Comparison of ENCODE assay signal across 30 mouse cellular contexts in the genomic region with DNA sequence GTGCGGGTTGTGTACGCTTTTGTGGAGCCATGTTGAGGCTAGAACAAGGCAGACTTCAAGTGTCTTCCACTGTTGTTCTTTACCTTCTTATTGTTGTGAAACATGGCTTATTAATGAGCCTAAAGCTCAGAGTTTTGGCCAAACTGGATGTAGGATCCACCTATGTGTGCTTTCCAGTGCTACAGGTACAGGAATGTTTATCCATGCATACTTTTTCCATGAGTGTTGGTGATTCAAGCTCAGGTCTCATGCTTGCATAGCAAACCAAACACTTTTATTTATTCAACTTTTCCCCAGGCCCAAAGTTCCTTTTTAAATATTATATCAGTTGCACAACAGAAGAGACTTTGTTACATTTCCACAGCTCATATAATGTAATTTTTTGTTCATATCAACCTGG. TPM values are rescaled to one million over a fixed set of nuclear protein-coding genes. Genes with fewer than 3 reads are reported as not detected.
"Had no signal": no experiment of that assay in that cellular context is flagged by ENCODE, and none has a peak within 500 bp of the region (broad histone marks: within the 10 kb centered on the region; RNA-seq: fewer than 3 reads in every experiment).

No protein-coding gene starts in this region.

- DNase-seq: cerebellum, adult 18-20 months; cerebellum, adult 2 months; cerebellum, adult 8-10 months; cerebellum, adult 9-10 months; cerebellum, adult 9-11 months; cerebellum, postnatal 10 days; cerebellum, postnatal 14 days; cerebellum, postnatal 25 days; cerebellum, postnatal 36 days; embryo, embryonic 11 days; forebrain, postnatal 0 days; gastrocnemius, adult 2 months; gastrocnemius, postnatal 10 days; gastrocnemius, postnatal 14 days; gastrocnemius, postnatal 25 days; gastrocnemius, postnatal 36 days; heart, adult 18-20 months had no signal

- H3K9me3 ChIP-seq: embryonic facial prominence, embryonic 10.5 days; embryonic facial prominence, embryonic 12.5 days; embryonic facial prominence, embryonic 13.5 days; embryonic facial prominence, embryonic 15.5 days; forebrain, embryonic 10.5 days; forebrain, embryonic 12.5 days; forebrain, embryonic 13.5 days; forebrain, embryonic 15.5 days had no signal

- H3K4me3 ChIP-seq: embryonic facial prominence, embryonic 10.5 days; embryonic facial prominence, embryonic 12.5 days; embryonic facial prominence, embryonic 13.5 days; embryonic facial prominence, embryonic 15.5 days; erythroblast, embryonic 14.5 days; forebrain, embryonic 10.5 days; forebrain, embryonic 12.5 days; forebrain, embryonic 13.5 days; forebrain, embryonic 15.5 days; gastrocnemius, adult 2 months had no signal

- H3K4me1 ChIP-seq: embryonic facial prominence, embryonic 10.5 days; embryonic facial prominence, embryonic 12.5 days; embryonic facial prominence, embryonic 13.5 days; embryonic facial prominence, embryonic 15.5 days; forebrain, embryonic 10.5 days; forebrain, embryonic 12.5 days; forebrain, embryonic 13.5 days; forebrain, embryonic 15.5 days had no signal

- H3K4me2 ChIP-seq: embryonic facial prominence, embryonic 12.5 days; embryonic facial prominence, embryonic 13.5 days; embryonic facial prominence, embryonic 15.5 days; forebrain, embryonic 12.5 days; forebrain, embryonic 13.5 days; forebrain, embryonic 15.5 days had no signal

- H3K27me3 ChIP-seq: embryonic facial prominence, embryonic 12.5 days; embryonic facial prominence, embryonic 13.5 days; embryonic facial prominence, embryonic 15.5 days; forebrain, embryonic 12.5 days; forebrain, embryonic 13.5 days; forebrain, embryonic 15.5 days had no signal

- H3K9ac ChIP-seq: embryonic facial prominence, embryonic 12.5 days; embryonic facial prominence, embryonic 13.5 days; embryonic facial prominence, embryonic 15.5 days; forebrain, embryonic 12.5 days; forebrain, embryonic 13.5 days; forebrain, embryonic 15.5 days; forebrain, postnatal 0 days had no signal

- H3K27ac ChIP-seq: embryonic facial prominence, embryonic 10.5 days; embryonic facial prominence, embryonic 12.5 days; embryonic facial prominence, embryonic 13.5 days; embryonic facial prominence, embryonic 15.5 days; forebrain, embryonic 10.5 days; forebrain, embryonic 12.5 days; forebrain, embryonic 13.5 days; forebrain, embryonic 15.5 days; gastrocnemius, adult 2 months had no signal

- ATAC-seq: forebrain, embryonic 13.5 days; forebrain, embryonic 14.5 days; forebrain, embryonic 15.5 days; forebrain, embryonic 16.5 days; forebrain, postnatal 0 days had no signal

- H3K36me3 ChIP-seq: embryonic facial prominence, embryonic 15.5 days had no signal

RNA-seq across cellular contexts. Expression of a gene that starts 6.1 kb away (rescaled TPM):
- total RNA-seq: gastrocnemius, adult 18-20 months; granulocyte monocyte progenitor cell, adult 5-6 weeks had no signal
- polyA plus RNA-seq: forebrain, postnatal 0 days had no signal
